Mouse (Mus musculus): ENCODE results near the gene Gal3st4.

Gene Gal3st4

DNA sequence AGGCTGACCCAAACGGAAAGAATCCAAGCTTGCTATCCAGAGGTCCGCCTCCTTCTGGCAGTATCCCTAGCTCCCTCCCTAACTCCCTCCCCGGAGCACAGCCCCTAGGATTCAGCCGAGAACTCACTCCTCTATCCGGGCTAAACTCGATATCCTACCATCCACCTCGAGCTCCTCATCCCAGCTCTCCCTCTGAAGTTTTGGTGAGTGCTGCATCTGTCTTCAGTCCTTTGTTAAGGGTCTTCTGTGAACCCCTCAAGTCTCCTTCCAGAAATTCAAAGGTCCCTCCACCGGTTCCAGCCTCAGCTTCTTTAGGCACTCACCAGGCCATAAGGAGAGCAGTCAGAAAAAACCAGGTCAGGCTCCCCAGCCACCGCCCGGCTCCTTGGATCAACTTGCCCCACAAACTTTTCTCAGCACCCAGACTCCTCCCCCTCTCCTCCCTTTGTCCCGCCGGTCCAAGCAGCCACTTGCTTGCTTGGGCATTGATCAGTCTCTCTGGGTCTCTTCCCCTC is at the start of gene Gal3st4:
Gene Gal3st4 (minus strand): TSS at position 432 of the 515 bp plus-strand sequence.
- DNase-seq (ENCODE audit: low read depth) = no peak

DNA sequence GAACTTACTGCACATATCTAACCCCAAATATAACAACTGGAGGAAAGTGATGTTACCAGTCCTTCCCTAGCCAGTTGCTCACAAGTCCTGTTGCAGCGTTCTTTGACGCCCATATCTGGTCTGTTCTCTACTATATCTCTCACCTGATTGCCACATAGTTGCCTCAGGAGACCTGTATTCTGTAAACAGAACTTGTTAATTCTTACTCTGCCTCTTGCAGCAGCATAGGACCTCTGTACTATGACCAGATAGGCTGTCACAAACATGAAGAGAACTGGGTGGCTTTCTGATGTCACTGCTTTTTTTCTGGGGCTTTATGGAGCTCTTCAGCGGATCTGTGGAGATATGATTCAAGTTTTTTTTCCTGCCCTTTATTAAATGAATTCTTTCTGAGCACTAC is 40.2 kb upstream of the Gal3st4 start:
- DNase-seq (ENCODE audit: low read depth) = no peak

DNA sequence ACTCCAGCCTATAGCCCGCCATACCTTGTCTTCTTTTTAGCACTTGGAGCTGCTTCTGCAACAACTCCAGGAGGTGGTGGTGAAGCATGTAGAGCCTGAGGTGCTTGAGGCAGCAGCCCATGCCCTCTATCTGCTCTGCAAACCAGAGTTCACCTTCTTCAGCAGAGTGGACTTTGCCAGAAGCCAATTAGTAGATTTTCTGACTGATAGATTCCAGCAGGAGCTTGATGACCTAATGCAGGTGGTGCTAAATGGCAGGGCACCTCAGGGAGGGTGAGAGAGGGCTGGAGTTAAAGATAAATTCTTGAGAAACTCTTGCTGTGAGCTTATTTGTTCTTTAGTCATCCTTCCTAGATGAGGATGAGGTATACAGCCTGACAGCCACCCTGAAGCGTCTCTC is 27.0 kb upstream of the Gal3st4 start:
- no peak for DNase-seq (ENCODE audit: low read depth)

DNA sequence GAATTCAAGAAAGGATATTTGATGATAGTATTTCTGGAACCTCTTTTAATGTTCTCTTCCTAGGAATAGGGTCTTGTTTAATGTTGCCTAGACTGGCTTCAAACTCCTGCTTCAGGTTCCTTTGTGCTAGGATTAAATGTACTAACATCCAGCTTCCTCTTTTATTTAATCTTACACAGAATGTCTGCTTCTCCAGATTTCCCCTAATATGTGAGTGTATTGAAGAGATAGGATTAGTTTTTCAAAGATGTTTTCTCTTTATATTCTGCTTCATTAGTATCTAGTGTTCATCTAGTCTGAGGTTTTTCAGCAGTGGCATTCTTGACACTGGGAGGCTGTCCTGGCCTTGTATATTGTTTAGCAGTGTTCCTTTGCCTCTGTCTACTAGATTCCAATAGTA is 21.5 kb upstream of the Gal3st4 start:
- no peak for DNase-seq (ENCODE audit: low read depth)

DNA sequence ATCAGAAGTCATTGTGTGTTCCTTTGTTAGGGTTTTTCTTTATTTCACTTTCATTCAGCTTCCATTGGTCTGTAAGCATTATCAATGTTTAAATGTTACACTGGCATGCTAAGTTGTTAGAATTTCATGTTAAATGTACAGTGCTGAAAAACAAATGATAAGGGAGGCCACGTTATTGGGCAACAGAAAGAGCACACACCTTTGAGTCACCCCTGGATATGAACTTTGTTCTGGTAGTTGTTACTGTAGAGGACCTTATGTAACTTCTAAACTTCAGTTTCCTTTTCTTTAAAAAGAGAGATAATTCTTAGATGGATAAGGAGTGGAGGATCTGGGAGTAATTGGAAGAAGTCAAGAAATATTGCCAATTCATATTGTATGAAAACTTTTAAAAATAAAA is 19.0 kb upstream of the Gal3st4 start:
- DNase-seq (ENCODE audit: low read depth) = no peak

DNA sequence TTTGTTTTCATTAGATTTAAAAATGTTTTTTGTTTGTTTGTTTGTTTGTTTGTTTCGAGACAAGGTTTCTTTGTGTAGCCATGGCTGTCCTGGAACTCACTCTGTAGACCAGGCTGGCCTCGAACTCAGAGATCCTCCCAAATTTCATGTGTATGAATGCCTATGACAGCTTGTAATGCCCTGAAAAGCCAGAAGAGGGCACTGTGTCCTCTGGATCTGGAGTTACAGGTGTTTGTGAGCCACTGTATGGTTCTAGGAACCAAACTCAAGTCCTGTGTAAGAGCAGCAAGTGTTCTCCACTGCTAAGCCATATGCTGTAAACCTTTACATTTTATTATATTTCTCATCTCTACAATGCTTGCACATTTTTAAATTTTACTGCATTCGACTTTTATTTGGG is 15.2 kb upstream of the Gal3st4 start:
- no peak for DNase-seq (ENCODE audit: low read depth)

DNA sequence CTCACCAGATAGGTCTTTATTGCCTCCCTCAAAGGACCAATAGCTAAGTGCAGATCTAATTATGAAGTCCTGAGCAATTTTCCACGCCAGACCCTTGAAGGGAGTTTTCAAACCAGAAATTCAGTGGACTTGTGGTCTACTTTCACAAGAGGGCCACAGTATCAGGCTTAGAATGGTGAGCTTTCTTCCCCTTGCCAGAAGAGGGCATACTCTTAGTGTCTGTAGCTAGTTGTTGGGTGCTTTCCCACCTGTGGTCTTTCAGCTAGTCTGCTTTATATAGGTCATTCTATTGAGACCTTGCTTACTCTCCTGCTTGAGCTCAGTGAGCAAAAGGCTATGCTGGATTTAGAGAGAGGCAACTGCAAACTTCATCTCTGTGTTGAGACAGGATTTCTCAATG is 10.9 kb upstream of the Gal3st4 start:
- no peak for DNase-seq (ENCODE audit: low read depth)

DNA sequence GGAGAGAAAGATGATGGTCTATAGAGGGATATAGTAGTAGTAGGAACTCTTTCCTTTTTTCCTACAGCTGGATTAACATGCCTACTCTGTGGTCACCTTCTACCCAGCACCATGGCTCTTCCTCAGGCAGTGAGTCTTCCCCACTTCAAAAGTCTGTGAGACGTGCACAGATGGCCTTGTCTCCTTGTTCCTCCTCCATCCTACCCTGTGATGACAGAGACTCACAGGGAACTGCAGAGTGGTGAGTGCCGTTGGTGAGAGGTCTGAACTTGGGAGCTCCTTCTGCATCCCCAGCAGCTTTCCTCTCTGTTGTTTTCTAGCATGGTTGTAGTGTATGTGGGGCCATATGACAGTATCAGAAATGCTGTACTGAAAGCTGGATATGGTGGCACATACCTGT is 9.2 kb upstream of the Gal3st4 start:
- no peak for DNase-seq (ENCODE audit: low read depth)

DNA sequence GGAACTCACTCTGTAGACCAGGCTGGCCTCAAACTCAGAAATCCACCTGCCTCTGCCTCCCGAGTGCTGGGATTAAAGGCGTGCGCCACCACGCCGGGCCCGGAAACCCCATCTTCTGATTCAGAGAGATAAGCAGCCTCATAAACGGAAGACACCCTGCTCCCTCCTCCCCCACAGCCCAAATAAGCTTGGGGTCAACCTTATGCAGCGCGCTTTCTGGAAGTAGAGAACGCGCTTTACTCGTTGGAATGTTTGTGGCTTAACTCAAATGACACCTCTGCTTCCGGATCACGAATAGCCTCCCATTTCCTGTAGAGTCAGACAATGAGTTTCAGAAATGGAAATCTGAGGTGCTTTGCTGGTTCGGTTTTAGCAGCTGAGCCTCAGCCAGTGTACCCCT is 8.2 kb upstream of the Gal3st4 start:
- DNase-seq (ENCODE audit: low read depth) = no peak

DNA sequence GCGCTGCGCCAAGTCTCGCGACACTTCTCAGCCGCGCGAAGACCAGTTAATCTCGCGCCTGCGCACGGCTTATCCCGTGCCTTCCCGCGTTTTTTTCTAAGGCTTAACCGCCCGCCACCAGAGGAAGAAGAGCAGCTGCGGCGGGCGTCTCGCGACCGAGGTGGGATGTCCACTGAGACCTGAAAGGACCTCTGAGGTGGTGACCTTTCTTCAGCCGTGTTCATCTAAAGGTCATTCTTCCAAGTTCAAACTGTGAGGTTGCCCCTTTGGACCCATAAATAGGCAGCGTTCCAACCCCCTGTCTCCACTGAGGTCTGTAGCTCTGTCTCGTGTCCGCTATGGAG is 7.8 kb upstream of the Gal3st4 start:
- no peak for DNase-seq (ENCODE audit: low read depth)

DNA sequence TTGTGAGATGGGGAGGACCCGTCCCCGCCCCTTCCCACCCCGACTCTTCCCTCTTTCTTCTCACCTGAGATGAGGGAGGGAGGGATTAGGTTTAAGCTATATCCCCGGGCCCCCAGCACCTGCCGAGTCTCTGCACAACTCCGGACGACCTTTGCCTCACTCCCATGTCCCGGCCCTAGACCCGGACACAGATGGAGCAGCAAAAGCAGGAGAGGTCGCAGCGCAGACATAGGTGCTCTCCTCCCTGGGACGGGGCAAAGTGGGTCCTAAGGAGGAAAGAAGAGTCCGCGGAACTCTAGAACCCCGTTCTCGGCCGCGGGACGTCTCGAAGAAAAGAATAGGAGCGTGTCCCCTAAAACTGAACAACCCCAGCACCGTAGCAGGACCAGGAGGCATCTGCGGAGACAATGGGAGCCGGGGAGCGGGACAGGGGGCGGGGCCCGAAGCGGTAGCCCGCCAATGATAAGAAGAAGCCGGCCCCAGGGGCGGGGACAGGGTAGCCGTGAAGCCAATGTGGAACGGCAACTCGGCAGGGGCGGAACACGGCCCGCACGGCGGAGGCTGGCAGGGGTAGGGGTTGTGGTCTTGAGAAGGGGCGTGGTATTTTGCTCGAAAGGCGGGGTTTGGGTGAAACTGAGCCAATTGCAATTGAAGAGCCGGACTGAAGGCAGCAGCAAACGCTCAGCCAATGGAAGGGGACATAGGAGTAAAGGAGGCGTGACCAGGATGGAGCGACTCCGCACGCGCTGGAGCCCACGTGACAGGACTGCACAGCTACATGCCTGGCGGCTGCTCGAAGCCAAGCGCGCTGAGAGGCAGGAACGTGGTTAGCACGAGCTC is 7.2 kb upstream of the Gal3st4 start, which contains the start of the genes Gm43720, Gpc2 and Stag3:
Gene Gm43720 (minus strand): TSS at position 374 of the 840 bp plus-strand sequence.
Gene Gpc2 (minus strand): TSS at position 421 of the 840 bp plus-strand sequence.
Gene Stag3 (plus strand): TSS at position 656 of the 840 bp plus-strand sequence.
- peak; percentile 88 for DNase-seq (ENCODE audit: low read depth)

DNA sequence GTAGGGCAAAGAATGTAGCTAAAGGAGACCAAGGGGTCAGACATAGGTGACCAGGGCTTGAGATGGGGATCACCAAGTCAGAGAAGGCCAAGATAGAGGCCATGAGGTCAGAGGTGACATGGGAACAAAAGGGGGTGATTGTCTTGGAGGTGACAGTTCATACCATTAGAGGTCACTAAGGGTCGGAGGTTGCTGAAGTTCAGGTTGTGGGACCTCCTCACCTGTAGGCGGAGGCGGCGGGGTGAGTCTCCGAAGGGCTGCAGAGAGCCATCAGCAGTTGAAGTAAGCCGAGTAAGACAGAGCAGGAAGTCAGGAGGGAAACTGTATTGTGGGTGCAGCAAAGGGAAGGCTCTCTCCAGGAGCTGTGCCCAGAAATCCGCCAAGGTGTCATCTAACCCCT is 5.4 kb upstream of the Gal3st4 start:
- DNase-seq (ENCODE audit: low read depth) = no peak

DNA sequence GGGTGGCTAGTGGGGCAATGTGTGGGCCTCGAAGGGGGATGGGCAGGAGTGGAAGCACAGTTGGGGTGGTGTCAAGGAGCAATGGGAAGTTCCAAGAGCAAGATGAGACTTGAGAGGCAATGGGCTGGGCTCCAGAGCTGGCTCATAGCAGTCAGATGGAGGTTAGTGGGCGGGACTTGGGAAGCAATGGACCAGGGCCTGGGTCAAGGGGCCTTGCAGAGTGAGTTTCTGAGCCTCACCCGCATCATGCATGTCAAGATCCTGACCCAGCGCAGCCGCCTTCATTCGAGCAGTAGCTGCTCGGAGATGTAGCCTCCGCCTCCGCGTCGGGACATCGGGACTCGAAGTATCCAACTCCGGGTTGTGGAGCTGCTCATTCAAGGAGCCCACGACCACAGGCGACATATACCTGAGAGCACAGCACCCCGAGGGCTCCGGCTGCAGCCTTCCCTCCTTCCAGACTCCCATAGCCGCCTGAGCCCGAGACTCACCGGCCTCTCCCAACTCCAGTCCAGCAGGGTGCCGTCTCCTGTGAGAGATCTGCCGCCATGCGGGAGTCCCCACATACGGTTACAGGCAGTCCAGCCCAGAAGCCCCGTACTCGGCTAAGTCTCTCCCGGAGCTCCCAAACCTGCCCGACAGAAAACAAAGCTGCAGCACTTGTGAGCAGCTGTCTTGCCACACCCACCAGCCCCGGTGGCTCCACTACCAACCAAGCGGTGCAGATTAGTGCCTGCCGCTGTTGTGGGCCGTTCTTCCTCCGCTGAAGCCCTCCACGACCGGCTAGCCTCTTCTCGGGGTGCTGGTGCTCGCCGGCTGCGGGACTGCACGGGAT is 2.8 kb upstream of the Gal3st4 start:
- DNase-seq (ENCODE audit: low read depth) = no peak

DNA sequence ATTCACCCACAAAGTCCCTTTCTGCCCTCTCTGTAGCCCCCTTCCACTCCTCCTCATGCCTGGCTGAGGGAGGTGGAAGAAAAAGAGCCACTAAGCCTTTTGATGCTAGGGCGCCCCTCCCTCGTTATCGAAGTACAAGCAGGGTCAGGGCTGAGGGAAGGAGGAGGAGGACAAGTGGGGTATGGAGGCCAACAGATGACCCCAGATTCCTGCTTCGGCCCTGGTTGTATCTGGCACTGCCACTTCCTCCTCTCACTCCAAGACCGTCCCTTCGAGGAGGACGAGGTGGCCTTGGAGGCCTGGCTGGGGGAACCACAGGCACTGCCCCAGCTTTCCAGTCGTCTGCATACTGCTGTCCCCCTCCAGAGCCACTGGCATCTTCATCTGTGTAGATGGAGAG is 1.5 kb upstream of the Gal3st4 start:
- no peak for DNase-seq (ENCODE audit: low read depth)

DNA sequence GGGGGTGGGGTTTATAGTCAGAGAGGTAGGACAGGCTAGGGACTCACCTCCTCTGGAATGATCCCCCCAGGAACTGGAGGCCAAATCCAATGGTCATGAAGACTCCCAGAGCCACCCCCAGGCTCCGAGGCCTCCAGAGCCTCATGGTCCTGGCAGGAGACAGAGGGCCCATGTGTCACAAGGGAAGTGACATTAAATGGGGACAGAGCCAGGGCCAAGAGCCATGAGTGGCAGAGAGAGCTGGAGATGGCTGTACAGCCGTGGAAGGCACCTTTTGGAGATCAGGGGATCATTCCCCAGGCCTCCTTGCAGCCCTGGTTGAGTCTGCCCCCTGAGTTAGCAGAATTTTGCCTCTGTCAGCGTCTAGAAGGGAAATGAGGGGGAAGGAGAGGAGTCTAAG is 1.4 kb downstream of the Gal3st4 start:
- no peak for DNase-seq (ENCODE audit: low read depth)

DNA sequence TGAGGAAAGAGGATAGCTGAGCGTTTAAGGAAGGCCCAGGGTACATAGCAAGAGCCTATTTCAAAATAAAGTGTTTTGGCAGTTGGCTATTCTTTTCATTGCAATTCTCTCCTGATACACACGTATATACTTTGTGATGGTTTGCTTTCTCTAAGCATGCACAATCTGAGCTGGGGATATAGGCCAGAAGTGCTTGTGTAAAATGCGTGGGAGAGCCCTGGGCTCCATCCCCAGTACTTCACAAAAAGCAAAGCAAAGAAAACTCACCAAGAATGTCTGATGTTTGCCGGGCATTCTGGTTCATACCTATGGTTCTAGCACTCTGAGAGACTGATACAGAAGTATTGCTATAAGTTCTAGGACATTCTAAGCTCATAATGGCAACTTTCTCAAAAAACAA is 3.7 kb downstream of the Gal3st4 start:
- no peak for DNase-seq (ENCODE audit: low read depth)

DNA sequence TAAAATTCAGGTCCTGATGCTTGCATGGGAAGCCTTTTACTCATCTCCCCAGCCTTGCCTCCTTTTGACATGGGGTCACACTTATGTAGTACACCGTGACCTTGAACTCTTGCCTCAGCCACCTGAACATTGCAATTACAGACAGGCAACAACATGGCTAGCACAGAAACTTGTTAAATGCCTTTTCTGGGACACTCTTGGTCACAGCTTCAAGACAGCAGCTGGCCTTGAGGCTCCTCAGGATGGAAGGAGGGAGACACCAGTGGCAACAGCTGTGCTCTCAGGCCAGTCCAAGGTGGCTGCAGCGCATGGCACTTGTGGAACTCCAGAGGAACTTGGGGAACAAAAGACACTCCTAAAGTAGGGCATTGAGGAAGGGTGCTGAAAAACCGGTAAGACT is 5.5 kb downstream of the Gal3st4 start:
- no peak for DNase-seq (ENCODE audit: low read depth)

DNA sequence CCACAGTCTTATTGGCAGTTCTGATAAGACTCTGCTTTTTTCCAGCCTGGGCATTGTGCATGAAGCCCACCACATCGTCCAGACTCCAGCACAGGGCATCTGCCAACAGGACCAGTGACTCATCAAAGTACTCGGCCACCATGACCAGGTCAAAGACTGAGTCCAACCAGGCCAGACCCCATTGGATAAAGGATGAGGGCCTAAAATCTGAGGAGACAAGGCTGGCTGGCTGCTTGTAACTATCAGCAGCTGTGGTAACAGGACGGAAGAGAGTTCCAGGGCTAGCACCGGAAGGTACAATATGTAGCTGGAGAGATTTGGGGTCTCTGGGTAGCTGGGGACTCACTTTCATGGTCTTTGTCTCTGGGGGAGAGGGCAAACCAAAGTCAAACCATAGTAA is 6.9 kb downstream of the Gal3st4 start:
- DNase-seq (ENCODE audit: low read depth) = no peak

DNA sequence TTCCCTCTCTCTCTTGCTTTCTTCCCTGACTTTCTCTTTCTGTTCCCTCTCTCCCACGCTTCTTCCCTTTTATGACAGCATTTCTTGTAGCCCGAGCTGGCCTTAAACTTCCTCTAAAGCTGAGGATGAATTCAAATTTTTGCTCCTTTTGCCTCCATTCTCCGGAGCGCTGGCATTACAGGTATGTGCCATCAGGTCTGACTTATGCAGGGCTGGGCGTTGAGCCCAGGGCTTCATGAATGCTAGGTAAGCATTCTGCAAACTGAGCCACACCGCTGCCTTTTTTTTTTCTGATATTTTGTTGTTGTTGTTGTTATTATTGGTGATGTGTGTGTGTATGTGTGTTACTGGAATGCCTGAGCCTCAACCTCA is 8.4 kb downstream of the Gal3st4 start:
- DNase-seq (ENCODE audit: low read depth) = no peak

DNA sequence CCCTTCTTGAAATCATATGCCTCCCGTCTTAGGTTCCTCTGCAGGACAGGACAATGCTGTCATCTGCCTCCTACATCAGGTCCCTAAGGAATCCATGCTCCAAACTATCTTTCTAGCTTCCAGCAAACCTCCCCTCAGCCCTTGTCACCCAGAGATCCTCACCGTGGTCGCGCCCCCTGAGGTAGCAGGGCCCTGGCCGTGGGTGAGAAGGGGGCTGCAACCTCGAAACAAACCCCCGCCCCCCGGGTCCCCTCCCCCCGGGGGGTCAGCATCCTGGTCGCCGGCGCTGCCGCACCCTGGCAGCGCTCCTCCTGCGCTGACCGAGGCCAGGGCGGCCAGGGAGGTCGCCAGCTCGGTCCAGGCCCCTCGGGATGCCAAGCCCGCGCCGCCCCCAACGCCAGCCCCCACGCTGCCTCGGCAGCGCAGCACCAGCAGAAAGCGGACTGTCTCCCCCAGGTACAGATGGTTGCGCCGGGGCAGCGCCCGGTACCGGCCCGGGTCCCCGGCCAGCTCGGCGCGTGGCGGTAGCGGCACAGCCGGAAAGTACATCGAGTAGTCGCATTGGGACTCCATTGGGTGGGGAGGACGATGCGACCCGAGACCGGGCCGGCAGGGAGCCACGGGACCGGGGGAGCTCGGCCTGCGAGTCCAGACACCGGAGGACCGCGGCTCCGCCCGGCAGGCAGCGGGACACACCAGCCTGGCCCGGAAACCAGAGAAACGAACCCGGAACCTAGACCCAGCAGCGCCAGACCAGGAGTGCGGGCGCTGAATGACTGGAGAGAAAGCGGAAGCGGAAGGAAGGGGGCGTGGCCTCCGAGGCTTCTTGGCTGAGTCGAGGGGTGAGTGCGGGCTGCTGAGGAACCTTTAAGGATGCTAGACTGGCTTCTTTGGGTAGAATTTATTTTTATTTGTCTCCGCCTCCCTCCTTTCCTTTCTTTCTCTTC is 9.1 kb downstream of the Gal3st4 start, which contains the start of gene BC037034:
Gene BC037034 (minus strand): TSS at position 774 of the 947 bp plus-strand sequence.
- peak; percentile 90 for DNase-seq (ENCODE audit: low read depth)

DNA sequence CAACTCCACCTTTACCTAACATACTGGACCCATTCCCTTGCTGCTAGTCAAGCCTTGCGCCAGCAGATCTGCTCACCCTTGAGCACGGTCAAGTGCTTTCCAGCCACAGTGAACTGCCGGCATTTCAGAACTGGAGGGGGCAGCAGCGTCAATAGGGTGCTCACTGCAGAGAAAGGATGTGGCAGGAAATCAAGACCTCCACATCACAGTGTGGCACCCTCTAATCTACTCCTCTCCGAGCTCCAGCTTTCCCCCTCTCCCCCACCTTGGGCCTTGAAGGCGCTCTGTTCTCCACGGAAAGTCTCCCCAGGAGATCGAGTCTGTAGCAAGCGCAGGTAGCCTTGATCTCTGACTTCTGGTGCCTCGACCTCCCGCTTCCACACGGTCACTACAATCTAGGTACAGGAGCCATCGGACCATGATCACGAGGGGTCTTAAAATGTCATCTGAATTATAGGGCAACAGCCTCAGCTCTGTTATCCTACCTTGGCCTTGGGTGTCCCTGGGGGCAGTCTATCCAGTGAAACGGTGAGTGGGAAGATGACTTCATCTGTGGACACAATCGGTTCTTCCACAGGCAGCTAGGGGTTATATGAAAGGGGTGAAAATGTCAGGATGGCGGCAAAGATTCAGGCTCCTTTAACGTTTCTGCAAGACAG is 9.9 kb downstream of the Gal3st4 start:
- no peak for DNase-seq (ENCODE audit: low read depth)
